Mouse (Mus musculus) cerebellum, adult 18-20 months (tissue): Measurements from ENCODE around the gene Cgnl1.

ENCODE experiments used
- DNase-seq, 2 experiments: peaks; one replicate each; pipeline ENCODE4 v3.0.0; 2021

The Cgnl1 gene

GRCm38 (mm10) chr9:71766306-71766705 lies 5.1 kb downstream of the Cgnl1 start:
- no peak for DNase-seq

DNA sequence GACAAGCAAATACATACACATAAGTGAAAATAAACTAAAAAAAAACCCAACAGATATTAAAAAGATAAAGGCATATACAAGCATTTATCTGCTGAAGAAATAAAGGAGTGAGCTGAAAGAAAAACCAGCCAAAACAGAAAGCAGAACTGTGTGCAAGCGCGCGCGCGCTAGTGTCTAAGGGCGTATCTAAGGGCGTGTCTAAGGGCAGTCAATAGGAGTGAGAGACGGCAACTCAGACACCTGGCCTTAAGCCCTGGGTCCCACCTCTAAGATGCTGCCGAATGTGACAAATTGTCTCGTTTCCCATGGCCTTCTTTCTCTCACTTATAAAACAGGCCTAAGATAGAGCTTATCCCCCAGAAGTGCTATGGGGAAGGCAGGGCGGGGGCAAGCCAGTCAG lies 6.9 kb downstream of the Cgnl1 start:
- DNase-seq: no peak

DNA sequence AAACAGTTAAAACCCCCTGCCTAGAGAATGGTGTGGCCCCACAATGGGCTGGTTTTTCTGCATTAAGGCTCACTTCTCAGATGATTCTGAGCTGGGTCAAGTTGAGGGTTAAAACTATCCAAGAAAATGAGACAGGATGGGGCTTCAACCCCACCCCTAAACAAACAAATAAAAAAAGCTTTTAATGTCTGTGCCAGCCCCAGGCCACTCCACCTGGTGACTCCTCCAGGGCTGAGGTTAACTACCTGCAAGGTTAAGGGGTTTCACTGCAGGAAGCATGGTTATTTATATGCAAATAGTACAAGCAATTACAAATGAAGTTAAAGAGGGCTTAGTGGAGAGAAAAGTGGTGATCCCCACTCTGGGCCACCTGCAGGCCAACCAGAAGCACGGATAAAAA lies 8.1 kb downstream of the Cgnl1 start:
- no peak for DNase-seq

DNA sequence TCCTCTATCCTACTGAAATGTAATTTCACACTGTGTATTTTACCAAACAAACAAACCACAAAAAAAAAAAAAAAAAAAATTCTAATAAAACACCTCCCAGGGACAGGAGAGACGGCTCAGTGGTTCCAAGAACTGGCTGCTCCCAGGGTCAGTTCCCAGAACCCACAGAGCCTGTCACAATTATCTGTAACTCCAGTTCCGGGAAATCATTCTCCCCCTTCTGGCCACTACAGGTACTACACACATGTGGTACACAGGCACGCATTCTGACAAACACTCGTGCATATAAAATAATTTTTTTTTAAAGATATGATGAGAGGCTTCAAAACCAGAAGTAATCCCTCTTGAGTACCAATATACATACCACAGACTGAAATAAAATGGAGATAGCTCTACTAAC lies 9.7 kb downstream of the Cgnl1 start:
- DNase-seq: no peak

DNA sequence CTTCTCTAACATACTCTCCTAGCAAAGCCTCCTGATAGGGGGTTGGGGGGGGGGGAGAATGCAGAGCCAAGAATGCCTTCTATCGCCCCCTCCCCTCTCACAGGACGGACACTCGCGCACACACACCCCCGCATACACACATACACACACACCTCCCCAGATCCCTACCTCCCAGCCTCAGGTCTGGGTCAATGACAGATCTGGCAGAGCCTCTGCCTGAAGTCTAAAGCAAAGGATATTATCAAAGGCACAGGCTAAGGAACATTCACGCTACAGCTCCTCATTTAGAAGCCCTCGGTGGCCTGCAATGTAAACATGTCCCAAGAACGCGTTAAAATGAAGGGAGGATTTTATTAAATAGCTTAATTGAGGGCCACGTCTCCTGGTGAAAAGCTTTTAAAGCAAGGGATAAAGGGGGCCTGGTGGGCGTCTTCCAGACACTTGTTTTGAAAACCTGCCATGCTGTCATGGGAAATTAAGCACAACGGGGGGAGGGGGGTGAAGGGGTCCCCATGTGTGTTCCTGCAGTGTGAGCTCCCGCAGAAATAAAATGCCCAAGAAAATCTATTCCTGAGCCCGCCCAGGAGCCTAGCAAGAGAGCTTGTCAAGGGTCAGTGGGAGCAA lies 10.8 kb downstream of the Cgnl1 start:
- no peak for DNase-seq

GRCm38 (mm10) chr9:71759893-71760292 lies 11.5 kb downstream of the Cgnl1 start:
- DNase-seq: no peak

GRCm38 (mm10) chr9:71757386-71757785 lies 14.0 kb downstream of the Cgnl1 start:
- DNase-seq: no peak

DNA sequence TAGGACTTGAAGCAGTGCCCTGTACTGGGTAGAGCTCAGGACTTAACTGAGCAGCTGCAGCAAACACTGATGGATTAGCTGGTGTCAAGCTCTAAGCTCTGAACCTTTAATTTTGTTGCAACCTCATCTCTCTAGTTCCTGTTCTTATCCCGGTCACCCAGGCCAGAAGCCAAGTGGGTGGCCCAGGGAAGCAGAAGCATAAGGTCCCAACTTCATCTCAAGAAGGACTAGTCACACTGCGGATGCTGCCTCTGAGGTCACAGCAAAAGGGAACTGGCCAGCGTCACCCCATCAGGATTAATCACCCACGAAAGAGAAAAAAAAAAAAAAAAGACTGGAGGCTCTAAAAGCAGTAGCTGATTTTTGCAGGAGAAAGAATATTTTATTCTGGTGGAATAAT lies 14.5 kb downstream of the Cgnl1 start:
- no peak for DNase-seq

- no peak for DNase-seq
These were observed 17.4 kb downstream of the Cgnl1 start for GRCm38 (mm10) chr9:71753981-71754380.

- DNase-seq: no peak
These were observed 17.9 kb downstream of the Cgnl1 start for GRCm38 (mm10) chr9:71753529-71753928.

- no peak for DNase-seq
These were observed 18.3 kb downstream of the Cgnl1 start for GRCm38 (mm10) chr9:71753117-71753516.

DNA sequence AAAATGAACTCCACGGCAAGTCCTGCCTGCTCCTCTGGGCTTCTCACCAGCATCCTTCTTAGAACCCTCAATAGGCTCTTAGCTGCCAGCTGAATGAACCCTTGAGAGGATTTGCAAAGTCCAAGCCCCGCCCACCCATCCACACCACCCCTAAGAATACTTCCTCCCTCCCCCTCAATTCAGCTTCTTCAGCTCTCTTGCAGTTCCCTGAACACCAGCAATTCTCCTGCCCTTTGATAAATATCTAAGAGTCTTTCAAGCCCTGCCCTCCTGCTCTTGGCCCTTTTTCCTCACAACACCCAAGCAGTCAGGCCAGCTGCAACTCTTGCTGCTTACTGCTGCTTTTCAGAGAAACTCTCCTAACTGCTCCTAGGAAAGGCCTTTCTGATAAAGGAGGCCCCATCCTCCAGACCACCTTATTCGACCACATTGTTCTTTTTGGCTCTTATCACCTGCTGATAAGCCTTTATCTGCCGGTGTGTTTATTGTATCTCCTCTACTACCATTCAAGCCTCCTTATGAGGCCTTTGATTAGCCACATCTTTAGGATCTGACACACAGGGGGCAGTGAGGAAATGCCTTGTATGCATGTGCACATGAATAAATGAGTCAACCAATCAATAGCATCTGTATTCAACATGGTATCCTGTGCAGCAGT lies 21.3 kb downstream of the Cgnl1 start:
- DNase-seq: no peak

- DNase-seq: no peak
These were observed 25.0 kb downstream of the Cgnl1 start for GRCm38 (mm10) chr9:71746405-71746804.

- no peak for DNase-seq
These were observed 33.1 kb downstream of the Cgnl1 start for GRCm38 (mm10) chr9:71738081-71738930.

DNA sequence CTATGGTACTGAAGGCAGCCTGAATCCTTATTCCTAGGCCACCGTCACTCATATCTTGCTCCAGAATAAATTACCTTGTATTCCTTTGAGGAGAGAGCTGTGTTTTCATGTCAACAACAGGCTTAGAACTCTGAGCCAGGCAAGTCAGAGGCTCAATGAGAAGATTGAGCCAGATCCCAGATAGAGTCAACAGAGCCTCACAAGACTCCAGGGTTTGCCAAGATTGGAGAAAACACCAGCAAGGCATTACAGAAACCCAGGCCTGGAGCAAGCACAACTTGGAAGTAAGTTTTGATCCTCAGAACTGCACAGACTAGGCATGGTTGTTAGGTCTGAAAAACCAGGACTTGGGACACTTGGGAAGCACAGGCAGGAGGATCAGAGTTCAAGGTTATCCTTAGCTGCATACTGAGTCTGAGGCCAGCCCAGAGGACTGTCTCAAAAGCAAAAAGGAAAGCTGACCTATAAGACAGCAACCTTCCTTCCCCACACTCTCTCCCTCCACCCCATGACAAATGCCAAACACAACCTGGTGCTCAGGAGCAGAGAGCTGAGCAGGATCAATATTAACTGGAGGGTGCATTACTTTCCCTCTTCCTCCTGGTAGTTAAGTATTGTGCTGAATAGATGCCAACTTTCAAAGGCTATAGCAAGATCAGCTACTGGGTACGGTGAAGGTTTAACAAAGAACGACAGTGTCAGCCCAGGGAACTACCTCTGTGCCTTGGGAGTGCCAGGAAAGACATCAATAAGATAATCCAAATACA lies 34.0 kb downstream of the Cgnl1 start:
- no peak for DNase-seq

DNA sequence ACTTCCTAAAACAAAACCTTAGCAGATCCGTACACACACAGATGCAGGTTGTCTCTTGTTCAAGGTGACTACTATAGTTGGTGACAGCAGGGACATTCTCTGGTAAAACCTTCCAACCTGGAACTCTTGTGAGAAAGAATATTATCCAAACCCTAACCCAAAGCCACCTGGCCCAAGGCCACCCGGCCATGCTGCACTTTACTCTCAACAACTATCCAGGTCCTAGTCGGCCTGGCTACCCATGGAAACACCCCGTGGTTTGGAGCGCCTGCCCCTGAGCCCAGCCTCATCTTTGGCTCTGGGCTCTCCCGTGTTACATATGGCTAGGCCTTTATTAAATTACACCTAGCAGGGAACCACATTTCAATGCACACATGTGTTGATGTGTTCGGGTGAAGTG lies 35.5 kb downstream of the Cgnl1 start:
- no peak for DNase-seq

- no peak for DNase-seq
These were observed 37.8 kb downstream of the Cgnl1 start for GRCm38 (mm10) chr9:71733559-71733958.

DNA sequence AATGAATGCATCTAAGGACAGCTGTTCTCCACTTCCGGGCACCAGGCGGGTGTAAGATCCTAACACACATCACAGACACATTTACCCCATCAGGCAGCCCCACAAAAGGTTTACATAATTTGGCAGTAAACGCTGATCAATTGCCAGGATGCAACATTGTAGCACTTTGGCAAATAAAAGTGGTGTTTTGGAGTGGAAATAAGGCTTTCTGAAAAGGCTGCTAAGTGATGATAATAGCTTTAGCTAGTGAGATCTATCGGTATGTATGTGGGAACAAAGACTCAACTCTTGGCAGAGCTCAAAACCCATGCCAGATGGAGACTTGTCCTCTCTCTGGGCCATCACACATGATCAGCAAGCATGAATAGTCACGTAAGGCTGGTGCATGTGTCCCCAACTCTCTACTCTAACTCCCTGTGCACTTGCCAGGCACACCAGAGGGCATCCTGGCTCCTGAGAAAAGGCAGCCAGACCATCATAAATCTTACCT lies 42.5 kb downstream of the Cgnl1 start:
- DNase-seq: peak; percentile 84 to 92

DNA sequence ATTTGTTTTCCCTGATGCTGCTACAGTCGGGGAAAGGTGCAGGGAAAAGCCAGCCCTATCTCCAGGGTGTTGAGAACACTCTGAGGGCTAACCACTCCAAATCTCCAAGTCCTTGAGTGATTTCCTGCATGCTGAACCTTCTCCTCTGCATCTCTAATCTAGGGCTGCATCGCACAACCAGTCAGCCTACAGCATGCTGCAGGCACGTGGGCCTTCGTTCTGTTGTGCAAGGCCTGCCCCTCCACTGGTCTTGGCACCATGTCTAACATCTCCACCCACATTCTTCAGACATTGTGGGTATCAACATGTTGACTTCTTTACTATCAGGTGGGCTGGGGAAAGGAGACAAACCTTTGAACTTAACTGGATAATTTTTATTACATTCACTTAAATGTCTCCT lies 44.2 kb downstream of the Cgnl1 start:
- DNase-seq: no peak

- no peak for DNase-seq
These were observed 45.3 kb downstream of the Cgnl1 start for GRCm38 (mm10) chr9:71726121-71726520.

- no peak for DNase-seq
These were observed 49.0 kb downstream of the Cgnl1 start for GRCm38 (mm10) chr9:71722366-71722765.

DNA sequence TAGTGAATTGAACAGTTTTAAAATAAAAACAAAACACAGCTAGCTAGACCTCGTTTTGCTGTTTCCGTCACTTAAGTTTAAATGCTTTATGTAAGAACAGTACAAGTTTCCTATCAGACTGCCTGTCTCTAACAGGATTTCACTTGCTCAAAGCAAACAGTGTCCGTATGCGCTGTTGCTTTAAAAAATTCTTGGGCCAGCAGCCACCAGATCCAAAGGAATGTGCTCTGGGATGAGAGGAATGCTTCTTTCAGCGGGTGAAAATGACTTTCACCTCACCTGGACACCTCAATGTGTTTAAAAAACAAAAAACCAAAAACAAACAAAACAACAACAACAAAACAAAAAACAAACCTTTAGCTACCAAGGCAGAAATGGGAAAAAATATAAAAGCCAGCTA lies 54.4 kb downstream of the Cgnl1 start:
- DNase-seq: no peak

DNA sequence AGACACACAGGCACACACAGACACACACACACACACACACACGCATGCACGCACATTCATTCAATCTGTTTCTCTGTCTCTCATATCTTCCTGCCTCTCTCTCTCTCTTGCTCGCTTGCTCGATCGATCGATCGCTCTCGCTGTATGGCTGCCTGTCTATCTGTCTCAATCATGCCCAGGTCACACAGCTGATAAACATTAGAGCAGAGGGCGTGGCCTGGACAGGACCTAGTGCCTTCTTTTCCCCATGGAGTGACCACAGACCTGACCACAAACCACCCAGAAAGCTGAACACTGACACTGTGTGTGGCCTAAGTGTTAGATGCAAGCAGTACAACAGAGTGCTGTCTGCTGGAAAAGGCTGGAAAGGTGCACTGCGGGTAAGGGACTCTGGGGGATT lies 60.6 kb downstream of the Cgnl1 start:
- no peak for DNase-seq
